In the genomic region with DNA sequence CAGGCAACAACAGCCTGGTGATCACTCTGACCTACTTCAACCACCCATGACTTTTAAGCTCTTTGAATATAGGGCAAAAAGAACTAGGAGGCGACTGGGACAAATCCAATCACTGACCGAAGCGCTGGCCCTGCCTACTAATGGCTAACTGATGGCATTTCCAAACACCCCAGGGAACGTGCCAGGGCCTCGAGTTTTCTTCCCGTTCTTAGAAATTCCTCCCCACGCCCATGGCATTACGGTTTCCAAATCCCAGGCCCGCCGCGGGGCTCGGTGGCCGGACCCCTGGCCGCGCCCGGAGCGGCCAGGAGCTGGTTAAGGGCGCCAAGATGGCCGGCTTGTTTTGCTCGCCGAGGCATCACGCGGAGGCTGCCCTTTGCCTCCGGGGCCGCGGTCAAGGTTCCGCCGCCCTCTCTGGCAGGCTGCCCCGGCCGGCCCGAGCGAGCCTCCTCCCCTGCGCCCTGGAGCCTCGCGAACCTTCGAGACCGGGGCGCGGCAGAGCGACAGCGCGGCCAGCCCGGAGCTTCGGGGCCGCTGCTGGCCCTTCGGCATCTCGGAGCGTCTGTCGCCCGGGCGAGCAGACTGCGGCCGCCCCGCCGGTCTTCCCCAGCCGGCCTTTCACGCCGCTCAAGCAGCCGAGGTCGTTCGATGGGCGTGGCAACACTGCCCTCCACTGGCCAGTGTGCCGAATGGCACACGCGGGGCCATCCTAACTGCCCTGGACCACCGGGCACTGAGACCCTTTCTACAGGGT, we compare ENCODE assay signal across 8 mouse cellular contexts. TPM values are rescaled to one million over a fixed set of nuclear protein-coding genes. Genes with fewer than 3 reads are reported as not detected.
DNase-seq lines count a peak whose midpoint lies in the region; ATAC-seq and TF ChIP-seq lines count a peak whose summit lies in the region.

No protein-coding gene starts in this region.

- H3K4me2 ChIP-seq in heart, embryonic 14.5 days (ENCODE audit: low read length): peak overlapping the region; percentile 81
- H3K4me2 ChIP-seq in liver, postnatal 0 days (ENCODE audit: low read depth, low read length): peak overlapping the region; percentile 82
- H3K4me2 ChIP-seq in neural tube, embryonic 13.5 days: peak overlapping the region; percentile 79

- H3K9ac ChIP-seq in heart, embryonic 14.5 days (ENCODE audit: low read length): peak overlapping the region; percentile 94
- peak overlapping the region; percentile 86 for H3K9ac ChIP-seq in liver, postnatal 0 days (replicated peaks)
- peak overlapping the region; percentile 97 for H3K9ac ChIP-seq in neural tube, embryonic 13.5 days

- ATAC-seq in heart, embryonic 14.5 days (ENCODE audit: insufficient number of reproducible peaks, insufficient read depth, low FRiP score, low read depth): peak; percentile 72
- peak; percentile 82 for ATAC-seq in liver, postnatal 0 days
- peak; percentile 87 for ATAC-seq in neural tube, embryonic 13.5 days (ENCODE audit: low read depth)

- peak; percentile 72 for TF ChIP-seq CTCF in bone marrow macrophage, adult 2 months (IDR thresholded peaks at IDR 0.05; ENCODE audit: low read depth, low read length)
- TF ChIP-seq CTCF in liver, postnatal 0 days (IDR thresholded peaks at IDR 0.05; ENCODE audit: low read depth): peak; percentile 99
- TF ChIP-seq CTCF in testis, adult 2 months (IDR thresholded peaks at IDR 0.05; ENCODE audit: control insufficient read depth, insufficient read depth, insufficient replicate concordance, low read depth, low read length): peak; percentile 97

- peak; percentile 83 for DNase-seq in CD4-positive helper T cell, adult 2 months (ENCODE audit: low read depth, low spot score)
- peak; percentile 95 for DNase-seq in kidney, postnatal 10 days
- DNase-seq in liver, postnatal 0 days: peak; percentile 88

- peaks cover 2% of the 10 kb centered on the region for H3K36me3 ChIP-seq in erythroblast, embryonic 14.5 days (ENCODE audit: control insufficient read depth)
- no peaks in the 10 kb centered on the region; the same call in 1 of the 2 replicates for H3K36me3 ChIP-seq in heart, embryonic 14.5 days (ENCODE audit: control insufficient read depth, insufficient read depth, low read length)
- no peaks in the 10 kb centered on the region; the same call in 1 of the 2 replicates for H3K36me3 ChIP-seq in liver, postnatal 0 days (replicated peaks; ENCODE audit: insufficient read depth, low read length)
- no peaks in the 10 kb centered on the region for H3K36me3 ChIP-seq in neural tube, embryonic 13.5 days
- no peaks in the 10 kb centered on the region for H3K36me3 ChIP-seq in testis, adult 2 months (ENCODE audit: control insufficient read depth, insufficient read depth, low read length)

- H3K9me3 ChIP-seq in erythroblast, embryonic 14.5 days (ENCODE audit: control insufficient read depth, low read length): no peaks in the 10 kb centered on the region
- no peaks in the 10 kb centered on the region for H3K9me3 ChIP-seq in heart, embryonic 14.5 days (ENCODE audit: control insufficient read depth, low read length)
- H3K9me3 ChIP-seq in liver, postnatal 0 days (ENCODE audit: low read length): no peaks in the 10 kb centered on the region
- H3K9me3 ChIP-seq in neural tube, embryonic 13.5 days: no peaks in the 10 kb centered on the region

- peaks cover 48% of the 10 kb centered on the region for H3K4me1 ChIP-seq in bone marrow macrophage, adult 2 months (ENCODE audit: control insufficient read depth, insufficient read depth, low read length)
- peaks cover 36% of the 10 kb centered on the region for H3K4me1 ChIP-seq in erythroblast, embryonic 14.5 days (ENCODE audit: control insufficient read depth)
- H3K4me1 ChIP-seq in heart, embryonic 14.5 days (ENCODE audit: control insufficient read depth in 2 of 2, insufficient read depth in 2 of 2, low read length in 2 of 2): peaks cover 43 to 45% of the 10 kb centered on the region in 2 experiments
- H3K4me1 ChIP-seq in liver, postnatal 0 days (ENCODE audit: insufficient read depth): peaks cover 32% of the 10 kb centered on the region
- H3K4me1 ChIP-seq in neural tube, embryonic 13.5 days (replicated peaks): peaks cover 32% of the 10 kb centered on the region
- H3K4me1 ChIP-seq in testis, adult 2 months (ENCODE audit: control insufficient read depth, insufficient read depth, low read length): peaks cover 14% of the 10 kb centered on the region

- under 1% methylated on average over 61 of the region's 66 CpGs for WGBS in heart, embryonic 14.5 days
- WGBS in liver, postnatal 0 days (ENCODE audit: insufficient replicate concordance): under 1% methylated on average over 59 of the region's 66 CpGs
- 1% methylated on average over 59 of the region's 66 CpGs for WGBS in neural tube, embryonic 13.5 days

- peak overlapping the region; percentile 94 for H3K27ac ChIP-seq in bone marrow macrophage, adult 2 months (ENCODE audit: insufficient read depth, low read depth, low read length)
- H3K27ac ChIP-seq in heart, embryonic 14.5 days (replicated peaks in 1 of 2; ENCODE audit: control insufficient read depth in 1 of 2, insufficient read depth in 1 of 2, low read depth in 2 of 2, low read length in 2 of 2): peak overlapping the region; percentile 97 to 99
- H3K27ac ChIP-seq in liver, postnatal 0 days (ENCODE audit: low read depth): peak overlapping the region; percentile 98
- H3K27ac ChIP-seq in neural tube, embryonic 13.5 days (replicated peaks): peak overlapping the region; percentile 97
- H3K27ac ChIP-seq in testis, adult 2 months (ENCODE audit: control insufficient read depth, insufficient read depth, low read depth, low read length): peak overlapping the region; percentile 91

- TF ChIP-seq EP300 in liver, postnatal 0 days (IDR thresholded peaks at IDR 0.05; ENCODE audit: low read depth): peak; percentile 49; the same call in 1 of the 2 replicates

- 0 out of 2 replicates have a peak, but pooled peaks have one; percentile 4 for TF ChIP-seq POLR2A in bone marrow macrophage, adult 2 months (IDR thresholded peaks at IDR 0.05; ENCODE audit: borderline replicate concordance, low read depth, low read length)
- TF ChIP-seq POLR2A in testis, adult 2 months (IDR thresholded peaks at IDR 0.05; ENCODE audit: control insufficient read depth, low read depth, low read length): peak; percentile 56; the same call in 1 of the 2 replicates

- peak overlapping the region; percentile 70 for H3K4me3 ChIP-seq in bone marrow macrophage, adult 2 months (ENCODE audit: insufficient read depth, low read length)
- peak overlapping the region; percentile 82 for H3K4me3 ChIP-seq in erythroblast, embryonic 14.5 days (replicated peaks)
- H3K4me3 ChIP-seq in heart, embryonic 14.5 days (ENCODE audit: control insufficient read depth in 1 of 2, insufficient read depth in 1 of 2, low read depth in 1 of 2, low read length in 2 of 2): peak overlapping the region; percentile 70 to 72
- peak overlapping the region; percentile 66 for H3K4me3 ChIP-seq in liver, postnatal 0 days (ENCODE audit: low read depth, low read length)
- H3K4me3 ChIP-seq in neural tube, embryonic 13.5 days: peak overlapping the region; percentile 62
- peak overlapping the region; percentile 90 for H3K4me3 ChIP-seq in testis, adult 2 months (ENCODE audit: control insufficient read depth, low read depth, low read length)

- no peaks in the 10 kb centered on the region for H3K27me3 ChIP-seq in erythroblast, embryonic 14.5 days (ENCODE audit: control insufficient read depth)
- H3K27me3 ChIP-seq in heart, embryonic 14.5 days (ENCODE audit: control insufficient read depth, insufficient read depth, low read length): no peaks in the 10 kb centered on the region
- H3K27me3 ChIP-seq in liver, postnatal 0 days (ENCODE audit: insufficient read depth, low read length): no peaks in the 10 kb centered on the region
- no peaks in the 10 kb centered on the region for H3K27me3 ChIP-seq in neural tube, embryonic 13.5 days
- no peaks in the 10 kb centered on the region for H3K27me3 ChIP-seq in testis, adult 2 months (ENCODE audit: control insufficient read depth, insufficient read depth, low read length)

RNA-seq across cellular contexts. Expression of a gene that starts 19.6 kb away (rescaled TPM):
- polyA plus RNA-seq in bone marrow macrophage, adult 2 months (2012; ENCODE audit: insufficient read depth, insufficient read length, missing spikeins): 265 and 268 TPM in 2 replicates
- 8.0 and 9.0 TPM in 2 replicates for polyA plus RNA-seq in erythroblast, embryonic 14.5 days (2012)
- polyA plus RNA-seq in heart, embryonic 14.5 days (2014; fragmentation: Nextera tagmentation; extraction: Ambion mirVana): 103 and 125 TPM in 2 replicates
- polyA plus RNA-seq in liver, postnatal 0 days (2015; fragmentation: Nextera tagmentation; extraction: Ambion mirVana): 42.0 and 45.7 TPM in 2 replicates
- polyA plus RNA-seq in neural tube, embryonic 13.5 days (2015; fragmentation: Nextera tagmentation; extraction: Ambion mirVana): 49.6 and 57.4 TPM in 2 replicates
- 28.4 and 33.0 TPM in 2 replicates for polyA plus RNA-seq in testis, adult 2 months (2012; rRNA removed)

Comparison
In these comparisons a context has a peak if more than half of its experiments do, and no peak if none do; other contexts are left out.
1. Peak in every context shown above with its lines: DNase-seq, ATAC-seq, H3K4me3 ChIP-seq and H3K27ac ChIP-seq.